Mouse (Mus musculus): ENCODE measurements around the gene Ttc25. TPM values are rescaled to one million over a fixed set of nuclear protein-coding genes. Genes with fewer than 3 reads are reported as not detected.
"Not testable (repeated sequence)": the region's sequence is repeated elsewhere in the genome, so short reads cannot be mapped to it uniquely, and the experiment has no call there.

Gene Ttc25
- polyA plus RNA-seq, 1 experiment from 2014 or later, result 0.11 TPM

DNA sequence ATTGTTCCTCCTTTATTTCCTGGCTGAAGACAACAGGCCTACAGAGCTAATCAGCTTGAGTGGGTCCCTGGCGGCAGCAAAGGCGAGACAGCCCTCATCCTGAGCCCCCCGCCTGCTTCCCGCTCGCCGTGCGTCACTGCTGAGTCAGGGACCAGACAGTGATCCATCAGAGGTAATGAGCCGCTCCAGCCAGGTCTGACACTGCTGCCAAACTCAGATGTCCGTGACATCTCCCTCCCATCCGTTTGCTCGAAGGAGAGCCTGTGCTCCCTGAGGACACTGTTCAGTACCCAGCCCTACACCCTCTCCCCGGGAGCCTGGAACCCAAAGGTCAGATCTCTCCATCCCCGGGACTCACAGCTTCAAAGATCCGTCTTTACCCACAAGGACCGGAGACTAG, 24.6 kb upstream of the Ttc25 start:
- WGBS (ENCODE audit: missing documents), result over 99% methylated on average over 15 of the region's 15 CpGs
- H3K4me3 ChIP-seq (ENCODE audit: inconsistent target), result no peak overlapping the region
- peaks cover 28% of the 10 kb centered on the region for H3K79me2 ChIP-seq (ENCODE audit: inconsistent target)
- H3K36me3 ChIP-seq (ENCODE audit: inconsistent target), result peaks cover 77% of the 10 kb centered on the region
- H3K27ac ChIP-seq, result no peak overlapping the region

DNA sequence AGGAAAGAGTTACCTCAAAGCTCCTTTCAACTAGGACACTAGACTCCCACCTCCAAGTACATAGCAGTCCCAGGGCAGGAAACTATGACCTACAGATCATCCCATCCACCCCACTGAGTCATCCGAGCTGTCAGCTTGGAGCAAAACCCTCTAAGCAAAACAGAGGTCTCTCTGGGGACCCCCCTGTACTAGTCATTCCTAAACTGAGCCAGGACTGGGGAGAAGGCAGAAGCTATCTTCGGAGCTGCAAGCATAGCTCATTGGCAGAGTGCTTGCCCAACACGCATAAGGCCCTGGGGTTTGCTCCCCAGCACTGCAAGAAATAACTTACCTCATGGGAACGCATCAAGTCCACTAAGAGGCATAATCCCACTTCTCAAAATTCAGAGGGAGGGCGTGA, 21.0 kb upstream of the Ttc25 start:
- H3K79me2 ChIP-seq (ENCODE audit: inconsistent target), result peaks cover 46% of the 10 kb centered on the region
- H3K36me3 ChIP-seq (ENCODE audit: inconsistent target), result peaks cover 43% of the 10 kb centered on the region
- H3K4me3 ChIP-seq (ENCODE audit: inconsistent target), result no peak overlapping the region
- 82% methylated on average over 5 of the region's 5 CpGs for WGBS (ENCODE audit: missing documents)
- no peak overlapping the region for H3K27ac ChIP-seq

DNA sequence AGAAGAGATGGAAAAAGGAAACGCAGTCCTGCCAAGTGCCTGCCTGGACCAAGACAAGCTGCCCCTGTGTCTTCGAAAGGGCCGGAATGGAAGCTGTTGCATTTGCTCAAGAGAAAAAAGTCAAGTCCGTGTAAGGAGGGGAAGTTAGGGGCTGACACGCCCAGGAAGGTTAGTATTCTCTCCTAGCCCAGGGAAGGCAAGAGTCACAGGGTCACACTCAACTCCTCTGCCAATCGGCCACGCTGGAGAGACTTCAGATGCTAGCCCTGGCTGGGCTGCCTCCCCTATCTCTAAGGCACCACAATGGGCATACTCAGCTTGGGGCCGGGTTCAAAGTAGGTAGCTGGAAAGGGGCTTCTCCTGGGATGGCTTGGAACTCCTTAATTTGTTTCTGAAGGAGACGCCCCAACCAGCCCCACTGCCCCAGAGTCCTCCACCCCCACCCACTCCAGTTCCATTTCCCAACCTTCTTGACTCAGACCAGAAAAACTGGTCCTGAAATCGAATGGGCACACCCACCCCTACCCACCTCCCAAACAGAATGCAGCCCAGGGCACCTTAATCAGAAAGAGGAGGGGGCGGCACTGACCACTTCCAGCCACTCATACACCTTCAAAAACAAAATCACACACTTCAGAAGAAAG, 20.3 kb upstream of the Ttc25 start:
- Histone ChIP-seq H3K4me3 (ENCODE audit: inconsistent target) (peak overlapping the region; percentile 91; the same call in 1 of the 2 replicates), H3K36me3 (ENCODE audit: inconsistent target) (peaks cover 36% of the 10 kb centered on the region), H3K27ac (0 out of 2 replicates have a peak overlapping the region, but pooled peaks have one; percentile 1), H3K79me2 (ENCODE audit: inconsistent target) (peaks cover 46% of the 10 kb centered on the region)
- WGBS (ENCODE audit: missing documents), result 45% methylated on average over 11 of the region's 11 CpGs

DNA sequence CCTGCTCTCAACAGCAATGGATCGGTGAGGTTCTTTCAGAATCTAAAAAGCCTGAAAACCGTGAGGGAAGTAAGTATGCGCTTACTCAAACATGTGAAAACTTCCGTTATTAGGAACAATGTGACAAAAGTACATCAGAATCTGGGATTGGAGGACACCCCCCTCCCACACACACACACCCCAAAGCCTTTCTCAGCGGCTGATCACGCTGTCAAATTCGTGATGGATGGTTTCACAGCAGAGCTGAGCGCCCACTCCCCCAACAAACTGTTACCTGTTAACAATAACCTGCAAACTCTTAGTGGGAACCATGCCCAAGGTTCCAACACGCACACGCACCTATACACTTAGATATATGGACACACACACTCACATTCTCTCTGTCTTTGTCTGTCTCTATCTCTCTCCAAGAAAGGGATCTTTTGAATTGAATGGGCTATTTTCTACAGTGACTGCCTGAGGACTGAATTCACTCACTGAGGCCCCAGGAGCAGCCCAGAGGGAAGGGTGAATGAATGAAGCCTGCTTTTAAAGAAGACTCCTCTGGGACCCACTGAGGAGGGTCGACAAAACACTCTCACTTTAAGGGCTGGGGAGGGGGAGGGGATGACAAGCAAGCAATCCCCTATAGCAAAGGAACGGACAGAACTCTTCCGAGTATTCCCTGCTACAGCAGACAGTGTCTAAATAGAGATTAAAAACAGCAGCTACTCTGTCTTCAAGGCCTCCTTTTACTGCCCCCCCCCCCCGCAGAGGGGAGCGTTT, 19.2 kb upstream of the Ttc25 start:
- peaks cover 46% of the 10 kb centered on the region for H3K79me2 ChIP-seq (ENCODE audit: inconsistent target)
- H3K36me3 ChIP-seq (ENCODE audit: inconsistent target), result peaks cover 24% of the 10 kb centered on the region; the same call in 1 of the 2 replicates
- H3K27ac ChIP-seq, result peak overlapping the region; percentile 89
- peak overlapping the region; percentile 91 for H3K4me3 ChIP-seq (ENCODE audit: inconsistent target)
- WGBS (ENCODE audit: missing documents), result 69% methylated on average over 15 of the region's 15 CpGs

DNA sequence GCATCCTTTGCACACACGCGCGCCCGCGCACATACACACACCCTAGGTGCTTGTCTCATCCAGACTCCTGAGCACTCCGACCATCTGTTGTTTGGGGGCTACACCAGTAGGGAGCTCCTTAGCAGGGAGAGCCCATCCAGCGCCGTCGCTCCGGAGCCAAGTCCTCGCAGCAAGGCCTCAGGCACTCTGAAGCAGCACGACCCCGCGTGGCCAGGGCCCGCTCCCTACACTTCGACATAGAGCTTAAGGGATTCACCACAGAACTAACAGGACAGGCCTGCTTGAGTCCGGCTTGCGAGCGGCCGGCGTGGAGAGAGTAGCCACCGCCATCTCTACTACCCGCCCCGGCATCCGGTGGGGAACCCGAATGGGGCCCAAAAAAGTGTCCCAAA, 18.3 kb upstream of the Ttc25 start:
- Histone ChIP-seq H3K4me3 (ENCODE audit: inconsistent target) (peak overlapping the region; percentile 91), H3K36me3 (ENCODE audit: inconsistent target) (peaks cover 17% of the 10 kb centered on the region; the same call in 1 of the 2 replicates), H3K79me2 (ENCODE audit: inconsistent target) (peaks cover 46% of the 10 kb centered on the region), H3K27ac (peak overlapping the region; percentile 89)
- under 1% methylated on average over 26 of the region's 26 CpGs for WGBS (ENCODE audit: missing documents)

DNA sequence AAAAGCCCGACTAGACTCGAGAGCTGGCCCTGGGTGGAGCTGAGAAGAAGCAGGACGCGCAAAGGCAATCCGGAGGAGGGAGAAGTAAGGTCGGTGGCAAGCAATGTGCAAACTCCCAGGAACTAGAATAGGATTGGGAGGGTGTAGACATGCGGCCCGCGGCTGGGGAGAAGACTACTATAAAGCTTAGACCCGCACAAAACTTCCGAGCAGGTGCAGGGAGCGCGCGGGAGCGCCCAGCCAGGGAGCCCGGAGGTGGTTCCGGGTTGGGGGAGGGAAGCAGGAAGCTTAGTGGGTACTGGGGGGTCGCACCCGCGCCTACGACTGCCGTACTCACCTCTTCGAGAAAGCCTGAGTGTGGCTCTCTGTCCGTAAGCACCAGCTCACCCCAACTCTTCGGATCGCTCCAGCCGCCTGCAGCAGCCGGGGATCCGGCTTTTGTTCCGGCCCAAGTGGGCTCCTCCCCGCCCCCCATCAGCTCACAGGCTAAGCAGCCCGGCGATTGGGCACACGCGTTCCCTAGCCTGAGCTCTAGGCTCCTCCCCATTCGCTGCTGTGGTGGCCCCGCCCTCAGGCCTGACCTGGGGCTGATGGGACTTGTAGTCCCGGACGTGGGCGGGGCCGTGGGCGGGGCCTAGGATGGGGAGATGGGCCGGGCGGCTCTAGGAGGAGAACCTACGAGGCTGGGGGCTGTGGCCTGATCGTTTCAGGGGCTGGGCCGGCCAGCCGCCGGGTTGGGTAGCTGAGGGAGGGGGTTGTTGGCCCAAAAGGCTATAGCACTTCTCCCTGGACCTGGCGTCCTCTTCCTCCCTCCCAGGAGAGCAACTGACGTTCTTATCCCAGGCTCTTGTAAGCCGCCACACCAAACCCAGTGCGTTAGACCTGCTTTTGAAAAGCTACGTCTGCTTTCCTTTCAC, 17.7 kb upstream of the Ttc25 start, which contains the start of gene Acly:
Acly (minus strand) TSS at position 543 of the 917 bp plus-strand sequence.
- peak within 1 kb of the TSS; percentile 89 for H3K27ac ChIP-seq
- H3K36me3 ChIP-seq (ENCODE audit: inconsistent target), result peaks cover 10% of the 10 kb centered on the region; the same call in 1 of the 2 replicates
- H3K4me3 ChIP-seq (ENCODE audit: inconsistent target), result peak within 1 kb of the TSS; percentile 91
- WGBS (ENCODE audit: missing documents), result 2% methylated on average over 54 of the region's 54 CpGs
- peaks cover 46% of the 10 kb centered on the region for H3K79me2 ChIP-seq (ENCODE audit: inconsistent target)

DNA sequence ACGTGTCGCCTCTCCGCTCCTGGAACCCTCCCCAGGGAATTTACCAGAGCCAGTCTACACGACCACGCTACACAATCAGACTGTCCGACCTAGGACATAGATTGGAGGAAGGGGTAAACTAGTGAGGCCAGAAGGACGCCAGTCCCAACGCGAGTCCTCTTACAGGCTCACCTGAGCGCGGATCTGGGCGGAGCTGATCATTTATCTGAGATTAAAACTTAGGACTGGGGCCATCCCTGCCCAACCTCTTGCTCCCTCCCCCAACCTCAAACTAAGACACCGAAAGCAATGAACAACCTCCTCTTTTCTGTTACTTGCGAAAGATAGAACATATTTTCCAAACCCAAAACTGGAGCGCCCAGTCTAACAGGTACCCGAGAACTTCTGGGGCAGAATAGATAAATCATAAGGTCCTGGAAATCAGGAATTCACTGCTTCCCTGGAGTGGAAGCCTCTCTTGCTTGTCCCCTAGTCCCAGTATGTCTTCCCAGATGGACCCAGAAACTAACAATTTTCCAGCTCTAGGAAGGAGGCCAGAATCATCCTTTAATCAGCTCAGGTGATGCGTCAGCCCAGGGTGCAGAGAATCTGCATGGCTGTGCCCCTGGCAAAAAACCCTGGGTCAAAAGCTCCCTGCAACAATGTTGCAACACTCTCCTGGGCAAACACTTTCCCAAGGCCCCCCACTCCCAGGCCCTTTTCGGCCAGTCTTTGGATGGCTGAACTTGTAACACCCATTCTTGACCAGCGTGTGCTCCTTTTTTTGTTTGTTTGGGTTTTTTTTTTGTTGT, 16.8 kb upstream of the Ttc25 start:
- WGBS (ENCODE audit: missing documents), result 46% methylated on average over 18 of the region's 19 CpGs
- H3K27ac ChIP-seq, result peak overlapping the region; percentile 80

DNA sequence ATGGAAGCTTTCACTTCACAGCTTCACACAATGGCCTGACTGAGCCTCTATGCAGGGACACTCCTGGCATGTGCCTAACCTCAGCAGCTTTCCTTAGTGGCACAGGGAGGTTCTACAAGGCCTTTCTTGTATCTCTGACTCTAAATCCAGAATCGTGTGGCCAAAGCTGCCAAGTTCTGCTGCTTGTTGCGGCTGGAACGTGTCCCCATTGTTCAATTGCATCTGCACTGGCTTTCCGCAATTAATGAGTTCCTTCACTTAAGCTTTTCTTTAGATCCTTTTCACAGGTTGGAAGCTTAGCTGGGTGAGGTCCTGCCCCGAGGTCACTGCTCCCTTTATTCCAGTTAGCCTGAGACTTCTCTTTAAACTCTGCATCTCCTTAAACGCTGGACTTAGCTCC, 11.5 kb upstream of the Ttc25 start:
- Histone ChIP-seq H3K27ac (no peak overlapping the region), H3K36me3 (ENCODE audit: inconsistent target) (no peaks in the 10 kb centered on the region), H3K4me3 (ENCODE audit: inconsistent target) (no peak overlapping the region), H3K79me2 (ENCODE audit: inconsistent target) (no peaks in the 10 kb centered on the region)
- 100% methylated on average over 5 of the region's 6 CpGs for WGBS (ENCODE audit: missing documents)

More for the DNA sequence above, 16.8 kb upstream of the Ttc25 start:
- Histone ChIP-seq H3K4me3 (ENCODE audit: inconsistent target) (peak overlapping the region; percentile 19; the same call in 1 of the 2 replicates), H3K36me3 (ENCODE audit: inconsistent target) (peaks cover 2% of the 10 kb centered on the region; the same call in 1 of the 2 replicates), H3K79me2 (ENCODE audit: inconsistent target) (peaks cover 40% of the 10 kb centered on the region)

DNA sequence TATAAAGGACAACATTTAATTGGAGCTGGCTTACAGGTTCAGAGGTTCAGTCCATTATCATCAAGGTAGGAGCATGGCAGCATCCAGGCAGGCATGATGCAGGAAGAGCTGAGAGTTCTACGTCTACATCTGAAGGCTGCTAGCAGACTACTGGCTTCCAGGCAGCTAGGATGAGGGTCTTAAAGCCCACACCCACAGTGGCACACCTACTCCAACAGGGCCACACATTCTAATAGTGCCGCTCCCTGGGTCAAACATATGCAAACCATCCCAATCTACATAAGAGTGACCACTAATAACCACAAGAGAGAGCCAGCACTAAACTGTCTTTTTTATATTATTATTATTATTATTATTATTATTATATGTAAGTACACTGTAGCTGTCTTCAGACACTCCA, 11.0 kb upstream of the Ttc25 start:
- not testable (repeated sequence) for H3K27ac ChIP-seq; H3K79me2 ChIP-seq (ENCODE audit: inconsistent target); H3K4me3 ChIP-seq (ENCODE audit: inconsistent target); H3K36me3 ChIP-seq (ENCODE audit: inconsistent target)
- WGBS (ENCODE audit: missing documents), result 85% methylated on average over 2 of the region's 2 CpGs

DNA sequence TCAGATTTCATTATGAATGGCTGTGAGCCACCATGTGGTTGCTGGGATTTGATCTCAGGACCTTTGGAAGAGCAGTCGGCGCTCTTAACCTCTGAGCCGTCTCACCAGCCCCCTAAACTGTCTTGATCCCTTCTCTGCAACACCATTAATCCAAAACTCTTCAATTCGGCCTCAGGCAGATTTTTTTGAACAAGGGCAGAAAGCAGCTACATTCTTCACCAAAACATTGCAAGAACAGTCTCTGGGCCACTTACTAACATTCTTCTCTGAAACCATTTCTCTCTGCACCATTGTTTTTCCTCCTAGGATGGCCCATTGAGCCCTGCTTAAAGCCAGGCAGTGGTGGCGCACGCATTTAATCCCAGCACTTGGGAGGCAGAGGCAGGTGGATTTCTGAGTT, 10.6 kb upstream of the Ttc25 start:
- not testable (repeated sequence) for H3K27ac ChIP-seq; H3K4me3 ChIP-seq (ENCODE audit: inconsistent target); H3K36me3 ChIP-seq (ENCODE audit: inconsistent target); H3K79me2 ChIP-seq (ENCODE audit: inconsistent target)
- 99% methylated on average over 6 of the region's 6 CpGs for WGBS (ENCODE audit: missing documents)

DNA sequence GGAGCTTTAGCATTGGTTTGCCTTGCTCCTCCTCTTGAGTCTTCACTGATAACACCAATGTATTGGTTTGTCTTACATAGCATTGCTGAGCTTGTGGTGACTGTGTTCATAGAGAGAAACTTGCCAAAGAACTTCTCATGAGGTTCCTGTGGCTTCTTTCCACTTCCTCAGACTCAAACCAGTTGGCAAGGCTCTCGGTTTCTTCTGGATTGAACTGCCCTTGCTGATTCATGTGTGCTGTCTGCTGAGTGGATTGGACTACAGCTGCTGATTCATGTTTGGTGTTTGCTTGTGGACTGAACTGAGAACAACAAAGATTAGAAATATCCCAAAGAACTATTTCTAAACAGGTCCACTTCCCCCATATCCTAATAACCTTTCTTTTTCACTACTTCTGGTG, 9.4 kb upstream of the Ttc25 start:
- Histone ChIP-seq H3K36me3 (ENCODE audit: inconsistent target) (no peaks in the 10 kb centered on the region), H3K4me3 (ENCODE audit: inconsistent target) (no peak overlapping the region), H3K79me2 (ENCODE audit: inconsistent target) (no peaks in the 10 kb centered on the region), H3K27ac (no peak overlapping the region)
- 19% methylated on average over 1 of the region's 1 CpGs for WGBS (ENCODE audit: missing documents)

DNA sequence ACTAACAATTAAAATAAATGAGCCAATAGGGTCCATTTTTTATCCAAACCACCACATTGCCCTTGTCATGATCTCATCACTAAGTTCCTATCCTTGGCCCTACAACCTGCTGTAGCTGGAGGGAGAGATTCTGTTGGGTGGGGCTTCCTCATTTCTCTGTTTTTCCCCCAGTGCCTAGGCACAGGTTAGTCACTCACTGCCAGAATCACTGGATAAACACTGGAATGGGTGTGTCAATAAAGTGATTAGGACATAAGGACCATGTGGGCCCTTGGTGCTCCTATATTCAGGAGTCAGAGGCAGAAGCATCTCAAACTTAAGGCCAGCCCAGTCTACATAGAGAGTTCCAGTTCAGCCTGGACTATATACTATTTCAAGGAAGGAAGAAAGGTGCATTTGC, 8.9 kb upstream of the Ttc25 start:
- H3K36me3 ChIP-seq (ENCODE audit: inconsistent target), result no peaks in the 10 kb centered on the region
- no peak overlapping the region for H3K27ac ChIP-seq
- H3K79me2 ChIP-seq (ENCODE audit: inconsistent target), result no peaks in the 10 kb centered on the region
- H3K4me3 ChIP-seq (ENCODE audit: inconsistent target), result no peak overlapping the region

DNA sequence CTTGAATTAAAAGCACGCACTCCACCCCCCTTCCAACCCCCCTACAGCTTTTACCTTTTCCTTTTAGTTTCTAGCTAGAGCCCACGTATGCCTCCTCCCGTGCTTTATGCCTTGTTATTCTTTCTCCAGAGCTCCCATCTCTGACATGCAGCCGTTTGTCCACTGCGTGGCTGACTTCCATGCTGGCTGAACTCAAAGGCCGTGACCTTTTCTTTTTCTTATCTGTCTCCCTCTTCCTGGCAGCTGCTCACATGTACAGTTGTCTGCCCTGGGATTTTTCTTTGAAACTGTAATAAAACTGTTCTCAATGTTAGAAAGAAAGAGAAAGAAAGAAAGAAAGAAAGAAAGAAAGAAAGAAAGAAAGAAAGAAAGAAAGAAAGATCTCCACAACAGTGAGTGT, 4.4 kb upstream of the Ttc25 start:
- Histone ChIP-seq H3K36me3 (ENCODE audit: inconsistent target) (no peaks in the 10 kb centered on the region), H3K27ac (no peak overlapping the region), H3K4me3 (ENCODE audit: inconsistent target) (no peak overlapping the region), H3K79me2 (ENCODE audit: inconsistent target) (no peaks in the 10 kb centered on the region)
- 65% methylated on average over 6 of the region's 6 CpGs for WGBS (ENCODE audit: missing documents)

DNA sequence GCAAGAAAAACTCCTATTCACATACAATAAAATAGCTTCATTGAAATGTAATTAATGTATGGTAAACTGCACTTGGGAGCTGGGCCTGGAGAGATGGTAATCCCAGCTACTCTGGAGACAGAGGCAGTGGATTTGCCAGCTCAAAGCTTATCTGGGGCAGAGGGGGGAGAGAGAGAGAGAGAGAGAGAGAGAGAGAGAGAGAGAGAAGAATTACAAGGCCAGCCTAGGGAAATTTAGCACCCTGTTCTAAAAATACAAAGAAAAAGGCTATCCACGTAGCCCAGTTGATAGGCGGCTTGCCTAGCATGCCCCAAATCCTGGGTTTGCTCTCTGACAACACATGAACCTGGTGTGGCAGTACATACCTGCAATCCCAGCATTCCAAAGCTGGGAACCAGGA, 3.8 kb upstream of the Ttc25 start:
- Histone ChIP-seq H3K27ac (no peak overlapping the region), H3K4me3 (ENCODE audit: inconsistent target) (no peak overlapping the region), H3K36me3 (ENCODE audit: inconsistent target) (no peaks in the 10 kb centered on the region), H3K79me2 (ENCODE audit: inconsistent target) (no peaks in the 10 kb centered on the region)
- WGBS (ENCODE audit: missing documents), result 83% methylated on average over 2 of the region's 2 CpGs

All from macrophage (primary cell).